Mouse (Mus musculus) embryonic facial prominence, embryonic 13.5 days (tissue): ENCODE data around the gene Rrp1b. TPM values are rescaled to one million over a fixed set of nuclear protein-coding genes. Genes with fewer than 3 reads are reported as not detected.

Source experiments
- ATAC-seq: fragments of 200-750 bp; cut with Nextera tagmentation; 2 replicates; pipeline ENCODE4 v1.8.0; 2017; ENCODE audit warnings: low read depth; ENCODE audit not compliant: insufficient number of reproducible peaks, insufficient read depth, low FRiP score, low TSS enrichment
- H3K27ac ChIP-seq: fragments of 300-500 bp; sonication (generic); 2 replicates; pipeline ENCODE4 v1.5.1; 2015; ENCODE audit warnings: moderate library complexity, mild to moderate bottlenecking, inconsistent platforms
- H3K27me3 ChIP-seq: fragments of 300-500 bp; sonication (generic); 2 replicates; pipeline ENCODE4 v1.6.1; 2015; ENCODE audit warnings: mild to moderate bottlenecking, inconsistent platforms
- H3K36me3 ChIP-seq: fragments of 300-500 bp; sonication (generic); 2 replicates; pipeline ENCODE4 v1.6.1; 2015; ENCODE audit warnings: mild to moderate bottlenecking, inconsistent platforms
- H3K4me1 ChIP-seq: fragments of 300-500 bp; sonication (generic); 2 replicates; pipeline ENCODE4 v1.6.1; 2015; ENCODE audit warnings: inconsistent platforms
- H3K4me2 ChIP-seq: fragments of 300-500 bp; sonication (generic); 2 replicates; pipeline ENCODE4 v1.6.1; 2015; ENCODE audit warnings: moderate library complexity, mild to moderate bottlenecking, inconsistent platforms
- H3K4me3 ChIP-seq: fragments of 300-500 bp; sonication (generic); 2 replicates; pipeline ENCODE4 v1.5.1; 2015; ENCODE audit warnings: mild to moderate bottlenecking, inconsistent platforms
- H3K9ac ChIP-seq: fragments of 300-500 bp; sonication (generic); 2 replicates; pipeline ENCODE4 v1.6.1; 2015; ENCODE audit warnings: mild to moderate bottlenecking, inconsistent platforms
- H3K9me3 ChIP-seq: fragments of 300-500 bp; sonication (generic); 2 replicates; pipeline ENCODE4 v1.6.1; 2016; ENCODE audit warnings: inconsistent platforms
- WGBS: fragments of 180-500 bp; shearing (Covaris S2); methylation state at CpG from one replicate; pipeline ENCODE4 v1.1.7; 2015; ENCODE audit warnings: mixed read lengths; 5-methylcytosine and 5-hydroxymethylcytosine counted together
- polyA plus RNA-seq: library from polyadenylated mRNA; unstranded; fragments of >200 nt; fragmentation: Nextera tagmentation; extraction: Ambion mirVana; gene quantifications from 2 replicates; pipeline ENCODE4 v1.2.1, GENCODE M21; 2015

Rrp1b gene
- polyA plus RNA-seq, 1 experiment from 2014 or later, result 82.2 TPM

- H3K4me1 ChIP-seq, result peaks cover 29% of the 10 kb centered on the region
- no peak for ATAC-seq
- 86% methylated on average over 23 of the region's 23 CpGs for WGBS
- no peak overlapping the region for H3K27ac ChIP-seq
- no peaks in the 10 kb centered on the region for H3K27me3 ChIP-seq
- no peak overlapping the region for H3K4me2 ChIP-seq
- no peak overlapping the region for H3K4me3 ChIP-seq
- H3K9me3 ChIP-seq, result no peaks in the 10 kb centered on the region
- no peaks in the 10 kb centered on the region for H3K36me3 ChIP-seq
- no peak overlapping the region for H3K9ac ChIP-seq
These were observed 1.6 kb upstream of the Rrp1b start for GRCm38 (mm10) chr17:32034322-32034721.

GRCm38 (mm10) chr17:32036509-32037438 lies 874 bp downstream of the Rrp1b start:
- no peaks in the 10 kb centered on the region for H3K27me3 ChIP-seq
- peak overlapping the region; percentile 81 for H3K4me3 ChIP-seq
- peaks cover 29% of the 10 kb centered on the region for H3K4me1 ChIP-seq
- H3K9me3 ChIP-seq, result no peaks in the 10 kb centered on the region
- H3K27ac ChIP-seq, result peak overlapping the region; percentile 91
- WGBS, result under 1% methylated on average over 46 of the region's 46 CpGs
- peak overlapping the region; percentile 90 for H3K9ac ChIP-seq
- H3K4me2 ChIP-seq, result peak overlapping the region; percentile 94
- ATAC-seq, result peak; percentile 38
- H3K36me3 ChIP-seq, result 0 out of 2 replicates have a peak, but pooled peaks cover 2% of the 10 kb centered on the region

GRCm38 (mm10) chr17:32040263-32040662 lies 4.4 kb downstream of the Rrp1b start:
- Histone ChIP-seq H3K4me2 (no peak overlapping the region), H3K9me3 (no peaks in the 10 kb centered on the region), H3K9ac (no peak overlapping the region), H3K4me1 (peaks cover 29% of the 10 kb centered on the region), H3K36me3 (0 out of 2 replicates have a peak, but pooled peaks cover 2% of the 10 kb centered on the region), H3K27ac (no peak overlapping the region), H3K4me3 (no peak overlapping the region), H3K27me3 (no peaks in the 10 kb centered on the region)
- WGBS, result 84% methylated on average over 10 of the region's 10 CpGs
- no peak for ATAC-seq

- Histone ChIP-seq H3K4me3 (no peak overlapping the region), H3K9ac (no peak overlapping the region), H3K4me1 (no peaks in the 10 kb centered on the region), H3K9me3 (no peaks in the 10 kb centered on the region), H3K4me2 (no peak overlapping the region), H3K36me3 (peaks cover 57% of the 10 kb centered on the region), H3K27me3 (no peaks in the 10 kb centered on the region), H3K27ac (no peak overlapping the region)
- no peak for ATAC-seq
- WGBS, result 89% methylated on average over 5 of the region's 5 CpGs
These were observed 10.6 kb downstream of the Rrp1b start for GRCm38 (mm10) chr17:32046541-32046940.

- ATAC-seq, result no peak
- H3K36me3 ChIP-seq, result peaks cover 75% of the 10 kb centered on the region
- no peak overlapping the region for H3K4me3 ChIP-seq
- H3K27me3 ChIP-seq, result no peaks in the 10 kb centered on the region
- H3K9me3 ChIP-seq, result no peaks in the 10 kb centered on the region
- no peaks in the 10 kb centered on the region for H3K4me1 ChIP-seq
- H3K9ac ChIP-seq, result no peak overlapping the region
- WGBS, result 90% methylated on average over 5 of the region's 5 CpGs
- no peak overlapping the region for H3K27ac ChIP-seq
- H3K4me2 ChIP-seq, result no peak overlapping the region
These were observed 12.5 kb downstream of the Rrp1b start for GRCm38 (mm10) chr17:32048351-32048750.

GRCm38 (mm10) chr17:32049914-32050313 lies 14.0 kb downstream of the Rrp1b start:
- Histone ChIP-seq H3K9ac (no peak overlapping the region), H3K27ac (no peak overlapping the region), H3K9me3 (no peaks in the 10 kb centered on the region), H3K4me1 (no peaks in the 10 kb centered on the region), H3K4me3 (no peak overlapping the region), H3K27me3 (no peaks in the 10 kb centered on the region), H3K4me2 (no peak overlapping the region), H3K36me3 (peaks cover 90% of the 10 kb centered on the region)
- no peak for ATAC-seq
- WGBS, result 87% methylated on average over 4 of the region's 4 CpGs

GRCm38 (mm10) chr17:32050609-32051008 lies 14.7 kb downstream of the Rrp1b start:
- H3K9ac ChIP-seq, result no peak overlapping the region
- no peaks in the 10 kb centered on the region for H3K4me1 ChIP-seq
- H3K27me3 ChIP-seq, result no peaks in the 10 kb centered on the region
- no peak overlapping the region for H3K4me3 ChIP-seq
- no peaks in the 10 kb centered on the region for H3K9me3 ChIP-seq
- H3K4me2 ChIP-seq, result no peak overlapping the region
- H3K27ac ChIP-seq, result no peak overlapping the region
- ATAC-seq, result no peak
- 88% methylated on average over 6 of the region's 6 CpGs for WGBS
- H3K36me3 ChIP-seq, result peaks cover 97% of the 10 kb centered on the region

GRCm38 (mm10) chr17:32052237-32053080 lies 16.6 kb downstream of the Rrp1b start:
- no peak overlapping the region for H3K4me2 ChIP-seq
- no peak overlapping the region for H3K27ac ChIP-seq
- WGBS, result 83% methylated on average over 5 of the region's 5 CpGs
- H3K36me3 ChIP-seq, result peaks cover 99% of the 10 kb centered on the region
- H3K4me1 ChIP-seq, result no peaks in the 10 kb centered on the region
- no peak for ATAC-seq
- H3K9ac ChIP-seq, result no peak overlapping the region
- no peaks in the 10 kb centered on the region for H3K9me3 ChIP-seq
- no peak overlapping the region for H3K4me3 ChIP-seq
- no peaks in the 10 kb centered on the region for H3K27me3 ChIP-seq

- ATAC-seq, result no peak
- Histone ChIP-seq H3K36me3 (peaks cover 99% of the 10 kb centered on the region), H3K4me2 (no peak overlapping the region), H3K4me1 (no peaks in the 10 kb centered on the region), H3K27ac (no peak overlapping the region), H3K4me3 (no peak overlapping the region), H3K27me3 (no peaks in the 10 kb centered on the region), H3K9me3 (no peaks in the 10 kb centered on the region), H3K9ac (no peak overlapping the region)
- 89% methylated on average over 5 of the region's 5 CpGs for WGBS
These were observed 17.8 kb downstream of the Rrp1b start for GRCm38 (mm10) chr17:32053677-32054076.

GRCm38 (mm10) chr17:32057843-32058242 lies 21.9 kb downstream of the Rrp1b start:
- H3K4me3 ChIP-seq, result no peak overlapping the region
- H3K9ac ChIP-seq, result no peak overlapping the region
- H3K4me2 ChIP-seq, result no peak overlapping the region
- no peaks in the 10 kb centered on the region for H3K9me3 ChIP-seq
- ATAC-seq, result no peak
- H3K27ac ChIP-seq, result no peak overlapping the region
- 91% methylated on average over 2 of the region's 2 CpGs for WGBS
- H3K36me3 ChIP-seq, result peaks cover 98% of the 10 kb centered on the region
- no peaks in the 10 kb centered on the region for H3K27me3 ChIP-seq
- H3K4me1 ChIP-seq, result no peaks in the 10 kb centered on the region

GRCm38 (mm10) chr17:32059084-32059483 lies 23.2 kb downstream of the Rrp1b start:
- no peak overlapping the region for H3K4me2 ChIP-seq
- no peak overlapping the region for H3K27ac ChIP-seq
- H3K27me3 ChIP-seq, result no peaks in the 10 kb centered on the region
- H3K4me1 ChIP-seq, result no peaks in the 10 kb centered on the region
- no peak overlapping the region for H3K4me3 ChIP-seq
- no peaks in the 10 kb centered on the region for H3K9me3 ChIP-seq
- no peak overlapping the region for H3K9ac ChIP-seq
- WGBS, result 90% methylated on average over 2 of the region's 2 CpGs
- peaks cover 88% of the 10 kb centered on the region for H3K36me3 ChIP-seq
- ATAC-seq, result no peak
